Mouse (Mus musculus): ENCODE results near the gene Ttll3.

Gene Ttll3

DNA sequence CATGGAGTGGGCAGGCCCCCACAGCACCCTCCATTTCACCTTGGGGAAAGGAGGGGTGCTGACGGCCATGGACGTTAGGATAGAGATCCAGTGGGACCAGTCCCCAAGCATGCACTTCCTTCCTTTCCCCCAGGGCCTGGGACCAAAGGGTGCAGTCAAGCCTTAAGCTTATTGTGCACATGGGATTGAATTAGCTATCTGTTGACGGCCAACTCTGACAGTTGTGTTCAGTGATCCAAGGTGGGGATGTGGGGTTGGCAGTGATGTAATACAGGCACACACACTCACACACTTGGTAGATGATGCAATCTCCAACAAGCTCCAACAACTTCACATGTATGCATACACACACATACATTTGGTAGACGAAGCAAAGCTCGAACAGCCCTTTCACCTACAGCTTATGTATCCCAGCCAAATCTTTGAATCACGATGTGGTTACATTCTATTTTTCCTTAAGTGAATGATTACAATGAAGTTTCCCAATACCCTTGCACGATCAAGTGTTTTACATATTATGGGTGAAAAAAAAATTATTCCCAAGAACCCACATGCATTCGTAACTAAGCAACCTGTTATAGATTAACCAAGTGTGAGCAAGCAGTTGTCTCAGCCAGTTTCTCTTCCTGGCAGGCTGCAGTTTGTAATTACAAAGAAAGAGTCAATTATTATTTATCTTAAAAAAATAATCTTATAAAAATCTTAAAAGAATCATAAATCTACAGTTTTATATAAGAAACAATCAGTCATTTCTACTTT is 55.3 kb downstream of the Ttll3 start:
- DNase-seq (ENCODE audit: inconsistent age in 2 of 2, low spot score in 1 of 2), result no peak

DNA sequence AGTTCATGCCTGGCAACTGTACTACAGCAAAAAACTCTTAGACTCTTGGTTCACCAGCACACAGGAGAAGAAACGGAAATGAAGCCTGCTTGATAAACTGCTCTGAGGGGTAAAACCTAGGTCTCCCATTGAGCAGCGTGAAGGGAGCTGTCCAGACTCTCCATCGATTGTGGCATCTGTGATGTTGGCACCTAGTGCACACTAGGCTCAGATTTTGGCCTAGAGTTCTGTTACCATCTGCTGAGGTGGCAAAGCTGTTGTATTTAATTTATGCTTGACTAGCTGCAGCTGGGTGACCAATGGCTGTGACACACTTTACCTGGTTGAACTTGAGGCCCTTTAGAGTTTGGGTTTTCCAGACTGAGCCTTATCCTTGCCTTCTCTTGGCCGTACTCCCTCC is 58.6 kb downstream of the Ttll3 start:
- DNase-seq (ENCODE audit: inconsistent age in 2 of 2, low spot score in 1 of 2), result no peak

GRCm38 (mm10) chr6:113451839-113452238 is 62.8 kb downstream of the Ttll3 start:
- no peak for DNase-seq (ENCODE audit: inconsistent age in 2 of 2, low spot score in 1 of 2)

DNA sequence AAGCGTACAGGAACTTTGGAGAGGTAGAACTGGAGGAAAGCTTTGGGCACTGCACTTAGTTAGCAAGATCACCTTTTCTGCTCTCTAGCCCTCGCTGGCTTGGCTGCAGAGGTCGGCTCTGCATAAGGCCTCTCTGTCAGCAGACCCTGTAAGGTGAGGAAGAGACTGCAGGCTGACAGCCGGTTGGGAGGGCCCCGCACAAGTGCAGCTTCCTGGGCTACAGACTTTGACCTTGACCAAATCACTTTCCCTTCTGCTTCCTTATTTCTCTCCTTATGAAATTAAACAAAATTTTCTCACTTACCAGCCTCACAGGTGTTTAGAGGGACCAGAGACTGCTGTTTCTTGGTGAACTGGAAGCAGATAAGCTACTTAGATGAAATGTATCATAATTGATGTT is 65.9 kb downstream of the Ttll3 start:
- DNase-seq (ENCODE audit: inconsistent age in 2 of 2, low spot score in 1 of 2), result no peak

DNA sequence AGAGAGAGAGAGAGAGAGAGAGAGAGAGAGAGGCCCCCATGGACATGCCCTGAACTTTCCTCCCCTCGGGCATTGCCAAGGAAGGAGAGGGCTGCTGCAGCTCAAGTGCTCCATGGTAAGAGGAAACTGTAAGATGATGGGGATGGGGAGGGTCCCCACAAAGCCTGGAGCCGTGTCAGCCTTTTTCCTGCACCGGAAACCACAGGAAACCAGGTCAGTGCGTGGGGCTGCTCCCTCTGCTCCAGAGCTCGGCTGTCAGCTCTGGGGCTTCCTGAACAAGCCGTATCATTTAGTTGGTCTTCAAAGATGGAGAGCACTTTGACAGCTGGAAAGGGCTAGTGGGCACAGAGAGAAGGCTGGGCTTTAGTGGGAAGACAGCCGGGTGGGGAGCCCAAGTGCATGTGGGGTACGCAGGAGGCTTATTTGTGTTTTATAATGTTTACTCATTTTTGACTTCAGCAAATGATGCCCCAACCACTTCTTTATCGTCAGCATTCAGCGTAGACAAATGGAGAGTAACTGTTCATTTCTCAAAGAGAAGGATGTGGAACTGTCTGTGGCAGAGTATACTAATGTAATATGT is 69.0 kb downstream of the Ttll3 start, which contains the start of gene Il17re:
Gene Il17re (plus strand): TSS at position 533 of the 583 bp plus-strand sequence.
- DNase-seq (ENCODE audit: inconsistent age in 2 of 2, low spot score in 1 of 2), result no peak

GRCm38 (mm10) chr6:113458635-113459034 is 69.6 kb downstream of the Ttll3 start:
- DNase-seq (ENCODE audit: inconsistent age in 2 of 2, low spot score in 1 of 2), result no peak

DNA sequence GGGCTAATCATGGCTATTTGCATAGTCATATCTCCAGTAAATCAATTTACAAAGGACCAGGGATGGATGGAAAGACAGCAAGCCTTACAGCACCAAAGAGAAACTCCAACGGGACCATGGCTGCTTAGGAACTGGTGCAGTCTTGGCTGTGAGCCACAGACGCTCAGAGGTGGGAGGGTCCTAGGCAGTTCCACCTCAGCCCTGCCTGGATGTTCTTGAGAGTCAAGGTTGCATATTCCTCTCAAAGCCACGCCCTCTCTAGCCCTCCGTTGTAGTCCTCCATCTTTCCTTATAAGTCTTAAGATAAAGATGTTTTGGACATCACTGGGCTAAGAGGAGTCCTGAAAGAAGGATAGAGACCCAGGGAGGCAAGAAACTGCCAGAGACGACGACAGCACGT is 75.0 kb downstream of the Ttll3 start:
- DNase-seq (ENCODE audit: inconsistent age in 2 of 2, low spot score in 1 of 2), result no peak
